Mouse (Mus musculus): Measurements from ENCODE around the gene Hps5.
"Not testable (repeated sequence)": the region's sequence is repeated elsewhere in the genome, so short reads cannot be mapped to it uniquely, and the experiment has no call there.

Hps5 gene

GRCm38 (mm10) chr7:46795287-46796205, at the start of gene Hps5, which contains the start of gene Gtf2h1:
TSS of gene Hps5 (minus strand) at chr7:46796064.
TSS of gene Gtf2h1 (plus strand) at chr7:46796103.
- DNase-seq (ENCODE audit: low read depth, low spot score), result peak; percentile 92

GRCm38 (mm10) chr7:46845211-46845977, 49.5 kb upstream of the Hps5 start:
- DNase-seq (ENCODE audit: low read depth, low spot score), result peak; percentile 78

GRCm38 (mm10) chr7:46843576-46843975, 47.7 kb upstream of the Hps5 start:
- no peak for DNase-seq (ENCODE audit: low read depth, low spot score)

- no peak for DNase-seq (ENCODE audit: low read depth, low spot score)
Observed at GRCm38 (mm10) chr7:46842278-46842677, 46.4 kb upstream of the Hps5 start.

GRCm38 (mm10) chr7:46840787-46841525, 45.1 kb upstream of the Hps5 start, which contains the start of gene Ldha:
TSS of gene Ldha (plus strand) at chr7:46841475.
- no peak for DNase-seq (ENCODE audit: low read depth, low spot score)

GRCm38 (mm10) chr7:46840326-46840725, 44.5 kb upstream of the Hps5 start:
- no peak for DNase-seq (ENCODE audit: low read depth, low spot score)

GRCm38 (mm10) chr7:46839861-46840260, 44.0 kb upstream of the Hps5 start:
- DNase-seq (ENCODE audit: low read depth, low spot score), result no peak

GRCm38 (mm10) chr7:46839446-46839845, 43.6 kb upstream of the Hps5 start:
- DNase-seq (ENCODE audit: low read depth, low spot score), result no peak

- DNase-seq (ENCODE audit: low read depth, low spot score), result peak; percentile 93
Observed at GRCm38 (mm10) chr7:46838891-46839302, 43.0 kb upstream of the Hps5 start.

- DNase-seq (ENCODE audit: low read depth, low spot score), result no peak
Observed at GRCm38 (mm10) chr7:46838104-46838671, 42.3 kb upstream of the Hps5 start.

- no peak for DNase-seq (ENCODE audit: low read depth, low spot score)
Observed at GRCm38 (mm10) chr7:46837073-46837472, 41.2 kb upstream of the Hps5 start.

GRCm38 (mm10) chr7:46836357-46836756, 40.5 kb upstream of the Hps5 start:
- no peak for DNase-seq (ENCODE audit: low read depth, low spot score)

GRCm38 (mm10) chr7:46834994-46835610, 39.2 kb upstream of the Hps5 start:
- no peak for DNase-seq (ENCODE audit: low read depth, low spot score)

- no peak for DNase-seq (ENCODE audit: low read depth, low spot score)
Observed at GRCm38 (mm10) chr7:46833670-46834255, 37.9 kb upstream of the Hps5 start.

- DNase-seq (ENCODE audit: low read depth, low spot score), result no peak
Observed at GRCm38 (mm10) chr7:46833266-46833665, 37.4 kb upstream of the Hps5 start.

- not testable (repeated sequence) for DNase-seq (ENCODE audit: low read depth, low spot score)
Observed at GRCm38 (mm10) chr7:46832112-46832810, 36.4 kb upstream of the Hps5 start.

GRCm38 (mm10) chr7:46831693-46832092, 35.8 kb upstream of the Hps5 start:
- no peak for DNase-seq (ENCODE audit: low read depth, low spot score)

GRCm38 (mm10) chr7:46830799-46831590, 35.1 kb upstream of the Hps5 start:
- no peak for DNase-seq (ENCODE audit: low read depth, low spot score)

- DNase-seq (ENCODE audit: low read depth, low spot score), result no peak
Observed at GRCm38 (mm10) chr7:46829911-46830310, 34.0 kb upstream of the Hps5 start.
